Mouse (Mus musculus) adrenal gland, postnatal 14 days (tissue): ENCODE data around the gene Psmb2. TPM values are rescaled to one million over a fixed set of nuclear protein-coding genes. Genes with fewer than 3 reads are reported as not detected.
A peak's percentile ranks its signal among the peaks of the same experiment; 100 is the strongest.

Experiments
- DNase-seq: peaks from one replicate; pipeline ENCODE4 v3.0.0; 2021; ENCODE audit warnings: mixed read lengths
- total RNA-seq: library from RNA; stranded (reverse); gene quantifications from 2 replicates; pipeline ENCODE4 v1.2.3, GENCODE M21; 2021

Gene Psmb2
- total RNA-seq, 1 experiment from 2014 or later: 184 TPM

DNA sequence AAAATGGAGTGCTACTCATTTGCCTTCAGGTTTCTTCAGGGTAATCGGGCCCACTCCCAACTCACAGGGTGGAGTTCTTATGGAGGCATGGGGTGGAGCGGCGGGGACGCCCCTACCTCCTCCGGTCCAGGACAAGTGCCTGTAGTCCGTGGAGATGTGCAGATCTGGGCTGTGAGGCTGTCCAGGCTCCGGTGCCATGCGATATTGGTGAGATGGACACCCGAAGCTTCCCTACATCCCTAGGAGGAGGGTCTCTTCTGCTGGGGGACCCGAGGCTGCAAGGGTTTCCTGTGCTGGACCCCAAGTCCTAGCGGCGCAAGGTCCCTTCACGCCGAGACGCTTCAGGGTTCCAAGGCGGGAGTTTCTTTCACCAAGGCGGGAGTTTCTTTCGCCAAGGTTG, 54.7 kb downstream of the Psmb2 start:
- no peak for DNase-seq

DNA sequence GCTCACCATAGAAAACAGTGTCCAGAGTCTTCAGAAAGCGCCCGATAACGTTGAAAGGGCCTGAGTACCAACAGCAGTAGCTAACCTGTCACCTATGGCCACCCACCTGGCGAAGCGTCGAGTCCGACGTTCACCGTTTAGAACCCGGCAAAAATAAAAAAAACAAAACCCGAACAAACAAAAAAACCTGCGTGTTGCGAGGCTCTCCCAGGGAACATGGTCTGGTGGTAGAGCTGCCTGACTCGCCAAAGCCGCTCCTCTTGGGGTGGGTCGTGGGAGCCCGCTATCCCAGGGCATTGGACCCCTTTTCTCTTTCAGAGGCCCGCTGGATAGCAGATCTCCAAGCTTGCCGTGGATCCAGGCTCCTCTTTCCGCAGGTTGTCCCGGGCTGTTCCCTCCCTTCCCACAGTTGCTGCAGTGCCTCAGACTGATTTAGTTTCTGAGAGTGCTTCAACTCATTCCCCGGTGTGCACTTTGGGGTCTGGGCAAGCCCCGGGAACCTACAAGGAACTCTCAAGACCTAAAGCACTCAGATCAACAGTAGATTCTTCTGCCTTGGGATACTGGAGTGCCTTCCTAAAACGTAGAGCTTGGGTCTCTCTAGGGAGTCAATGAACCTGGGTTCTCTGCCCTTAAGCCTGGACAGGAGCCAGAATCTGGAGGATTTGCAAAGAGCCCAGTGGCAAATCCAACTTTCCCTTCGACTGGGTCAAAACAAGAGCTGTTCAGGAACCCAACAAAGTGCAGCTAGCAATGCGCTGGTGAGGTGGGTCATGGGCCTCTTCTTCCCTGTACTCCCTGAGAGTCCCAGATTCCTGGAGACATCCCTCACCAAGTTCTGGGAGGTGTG, 55.3 kb downstream of the Psmb2 start:
- DNase-seq: peak; percentile 53

GRCm38 (mm10) chr4:126734001-126734603, 56.7 kb downstream of the Psmb2 start:
- no peak for DNase-seq

- no peak for DNase-seq
These were observed 57.4 kb downstream of the Psmb2 start for GRCm38 (mm10) chr4:126734700-126735381.

- DNase-seq: no peak
These were observed 58.1 kb downstream of the Psmb2 start for GRCm38 (mm10) chr4:126735382-126736000.

DNA sequence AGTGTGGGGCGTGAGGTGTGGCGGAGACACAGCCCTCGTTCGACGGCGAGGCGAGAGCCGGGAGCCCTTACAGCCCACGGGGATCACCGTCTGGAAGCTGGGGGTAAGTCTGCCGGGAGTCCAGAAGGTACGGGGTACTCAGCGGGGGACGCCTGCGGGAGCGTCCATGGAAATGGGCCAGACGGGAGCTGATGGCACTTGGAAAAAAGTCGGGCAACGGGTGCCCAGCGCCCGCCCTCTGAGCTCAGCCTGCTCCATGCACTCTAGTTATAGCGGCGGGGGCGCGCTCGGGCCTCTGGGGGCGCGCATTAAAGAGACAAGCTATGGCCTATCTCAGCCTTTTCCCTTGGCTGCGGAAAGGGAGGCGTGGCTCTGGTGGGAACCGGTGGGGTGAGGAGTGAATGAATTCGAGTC, 58.6 kb downstream of the Psmb2 start, which contains the start of gene Tfap2e:
TSS of gene Tfap2e (minus strand) at position 240 of the 414 bp plus-strand sequence.
- peak; percentile 69 for DNase-seq

GRCm38 (mm10) chr4:126739966-126740676, 62.7 kb downstream of the Psmb2 start:
- peak; percentile 48 for DNase-seq

DNA sequence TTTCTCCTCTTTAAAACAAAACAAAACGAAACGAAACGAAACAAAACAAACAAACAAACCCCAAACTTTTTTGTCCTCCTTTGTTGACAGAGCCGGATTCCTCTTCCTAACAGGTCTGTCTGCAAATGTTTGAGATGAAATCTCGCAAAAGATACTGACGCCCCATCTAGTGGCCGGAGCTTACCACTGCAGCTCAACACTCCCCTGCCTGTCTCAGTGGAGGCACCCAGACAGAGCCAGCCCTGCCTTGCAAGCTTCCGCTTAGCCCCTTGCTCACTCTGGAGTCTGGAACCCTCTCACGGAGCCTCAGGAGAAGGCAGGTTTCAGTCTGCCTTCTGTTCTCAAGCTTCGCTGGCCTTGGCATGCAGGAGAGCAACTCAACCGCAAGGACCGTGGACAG, 64.0 kb downstream of the Psmb2 start:
- DNase-seq: peak; percentile 84

DNA sequence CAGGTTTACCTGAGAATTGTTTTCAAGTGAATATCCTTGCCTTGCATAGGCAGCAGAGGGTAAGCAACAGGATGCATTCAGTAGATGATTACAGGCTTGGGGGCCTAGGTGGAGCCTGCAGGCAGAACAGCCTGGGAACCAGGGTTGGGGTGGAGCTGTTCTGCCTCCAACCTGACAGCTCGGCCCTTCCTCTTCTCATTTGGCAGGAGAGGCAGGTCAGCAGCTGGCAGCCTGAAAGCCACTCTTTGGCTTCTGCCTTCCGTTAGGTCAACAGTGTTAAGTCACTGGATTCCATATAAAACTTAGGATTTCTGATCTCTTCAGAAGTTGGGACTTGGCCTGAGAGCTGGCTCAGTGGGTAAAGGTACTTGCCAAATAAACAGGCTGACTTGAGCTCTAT, 65.5 kb downstream of the Psmb2 start:
- no peak for DNase-seq

DNA sequence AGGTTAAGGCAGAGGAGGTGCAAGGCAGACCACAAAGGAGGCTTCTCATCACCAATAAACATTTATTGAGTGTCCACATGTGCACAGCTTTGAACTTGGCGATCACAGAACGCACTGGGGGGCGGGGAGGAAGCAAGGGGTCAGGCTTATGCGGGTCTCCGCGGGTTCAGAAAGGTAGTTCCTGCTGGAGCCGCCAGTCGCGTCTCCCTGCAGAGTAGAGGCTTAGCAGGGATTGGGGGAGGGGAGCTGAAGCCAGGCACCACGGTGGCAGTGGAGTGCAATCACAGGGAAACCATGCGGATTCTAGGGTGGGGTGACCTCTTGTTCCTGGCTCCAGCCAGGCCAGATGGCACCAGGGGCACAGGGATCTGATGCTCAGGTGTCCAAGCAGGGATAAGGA, 66.3 kb downstream of the Psmb2 start:
- DNase-seq: no peak

DNA sequence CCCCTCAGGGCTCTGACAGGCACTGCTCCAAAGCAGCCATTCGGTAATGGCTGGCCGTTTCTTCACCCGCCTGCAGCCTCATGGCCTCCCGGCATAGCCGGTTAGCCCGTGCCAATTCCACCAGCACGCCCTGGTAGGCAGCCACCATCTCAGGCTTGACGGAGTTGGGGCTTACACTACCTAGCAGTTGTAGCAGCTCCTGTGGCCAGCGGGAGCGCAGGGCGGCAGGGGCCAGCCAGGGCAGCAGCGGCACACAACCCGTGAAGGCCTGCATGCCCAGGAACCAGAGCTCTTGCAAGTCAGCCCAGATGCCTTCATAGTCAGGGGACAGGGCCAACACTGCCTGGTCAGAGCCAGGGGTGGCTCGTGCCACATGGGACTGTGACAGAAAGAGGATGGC, 67.4 kb downstream of the Psmb2 start:
- DNase-seq: peak; percentile 35

DNA sequence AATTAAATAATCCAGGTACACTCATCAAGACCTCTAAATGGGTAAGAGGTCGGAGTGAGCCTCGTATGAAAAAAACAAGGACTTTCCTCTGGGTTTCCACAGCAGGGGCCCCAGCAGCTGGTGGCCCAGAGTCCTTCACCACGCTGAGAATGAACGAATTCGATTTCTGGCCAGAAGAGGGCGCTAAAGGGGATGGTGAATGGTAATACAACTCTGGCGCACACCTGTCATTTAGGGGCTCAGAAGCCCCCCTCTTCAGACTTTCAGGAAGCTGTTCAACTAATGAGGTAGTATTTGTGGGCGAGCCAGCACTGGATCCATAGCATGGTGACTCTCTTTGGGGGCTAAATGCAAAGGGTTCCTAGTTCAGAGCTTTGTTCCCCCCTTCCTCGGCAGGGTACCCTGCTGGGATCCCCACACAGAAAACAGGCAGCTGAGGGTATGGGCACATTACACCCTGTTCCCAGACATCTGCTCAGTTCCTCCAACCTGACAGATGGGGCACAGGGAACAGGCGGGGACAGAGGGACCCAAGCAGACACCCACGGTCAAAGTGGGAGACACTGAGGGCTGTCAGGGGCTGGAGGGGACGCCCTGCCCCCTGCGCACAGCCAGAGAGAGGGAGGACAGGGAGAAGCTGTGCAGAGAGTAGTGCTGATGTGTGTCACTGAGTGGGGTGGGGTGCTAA, 68.2 kb downstream of the Psmb2 start:
- DNase-seq: peak; percentile 73

- DNase-seq: no peak
These were observed 68.9 kb downstream of the Psmb2 start for GRCm38 (mm10) chr4:126746194-126746840.

GRCm38 (mm10) chr4:126748381-126748780, 71.0 kb downstream of the Psmb2 start:
- DNase-seq: no peak

DNA sequence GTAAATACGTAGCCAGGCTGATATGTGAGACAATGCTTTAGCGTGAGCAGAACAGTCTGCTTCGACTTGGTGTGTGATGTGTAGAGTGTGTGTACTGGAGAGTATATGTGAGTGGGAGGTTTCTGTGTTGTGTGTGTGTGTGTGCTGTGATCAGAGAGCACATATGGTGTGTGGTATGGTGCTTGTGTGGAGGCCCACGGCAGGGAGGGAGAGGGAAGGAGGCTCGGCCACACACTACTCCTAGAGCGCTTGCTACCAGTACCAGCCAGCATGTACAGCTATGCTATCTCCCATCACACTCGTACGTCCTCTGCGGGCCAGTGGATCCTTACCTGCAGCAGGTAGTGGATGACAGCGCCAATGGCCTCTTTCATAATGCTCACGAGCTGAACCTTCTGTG, 72.1 kb downstream of the Psmb2 start:
- no peak for DNase-seq

- peak; percentile 65 for DNase-seq
These were observed 72.7 kb downstream of the Psmb2 start for GRCm38 (mm10) chr4:126750046-126750683.

- DNase-seq: no peak
These were observed 73.6 kb downstream of the Psmb2 start for GRCm38 (mm10) chr4:126750863-126751555.

DNA sequence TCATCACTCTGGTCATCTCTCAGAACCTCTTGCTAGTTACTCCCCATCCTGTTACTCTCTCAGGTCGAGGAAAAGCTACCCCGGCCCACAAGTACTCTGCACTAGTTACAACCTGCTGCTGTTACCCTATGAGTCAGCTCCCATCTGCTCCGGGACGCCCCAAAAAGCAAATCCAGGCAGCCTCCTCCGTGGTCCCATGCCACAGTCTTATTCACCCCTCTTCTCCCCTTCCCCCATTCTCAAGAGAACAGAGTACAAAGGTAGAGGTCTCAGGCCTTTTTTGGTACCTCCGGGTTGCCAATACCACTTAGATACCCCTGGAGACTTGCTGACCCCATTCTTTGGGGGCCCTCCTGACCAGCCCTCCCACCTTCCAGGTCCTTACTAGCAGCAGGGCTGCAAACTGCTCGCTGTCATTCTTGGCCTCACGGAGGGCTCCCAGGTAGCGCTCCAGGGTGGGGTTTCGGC, 74.2 kb downstream of the Psmb2 start:
- DNase-seq: no peak

- peak; percentile 44 for DNase-seq
These were observed 74.7 kb downstream of the Psmb2 start for GRCm38 (mm10) chr4:126752024-126752607.
